Mouse (Mus musculus) ES-E14 (cell line): ENCODE data around the gene Zfp105. TPM values are rescaled to one million over a fixed set of nuclear protein-coding genes. Genes with fewer than 3 reads are reported as not detected.

Source experiments
- DNase-seq: peaks from one replicate; pipeline ENCODE4 v3.0.0-alpha.2; 2013; ENCODE audit warnings: low read depth, low spot score
- H3K27ac ChIP-seq: 2 replicates; pipeline ENCODE4 v1.5.1; 2012; ENCODE audit warnings: low read depth, mild to moderate bottlenecking, low read length, moderate library complexity, mixed read lengths; ENCODE audit not compliant: poor library complexity, insufficient read depth, severe bottlenecking
- H3K36me3 ChIP-seq: 2 replicates; pipeline ENCODE4 v1.6.1; 2012; ENCODE audit warnings: mild to moderate bottlenecking, low read length, moderate library complexity, mixed read lengths; ENCODE audit not compliant: control insufficient read depth, poor library complexity, insufficient read depth, severe bottlenecking
- H3K4me1 ChIP-seq, 2 experiments: fragments of 150-350 bp in 1 of 2; sonication (generic) in 1 of 2; 2 replicates each; pipeline ENCODE4 v1.6.1; 2012; ENCODE audit warnings: low read length in 2 of 2, mild to moderate bottlenecking in 1 of 2, mixed read lengths in 1 of 2; ENCODE audit not compliant: control insufficient read depth in 2 of 2, insufficient read depth in 2 of 2, poor library complexity in 1 of 2
- H3K4me3 ChIP-seq, 2 experiments: fragments of 150-350 bp in 1 of 2; sonication (generic) in 1 of 2; 2 replicates each; pipeline ENCODE4 v1.5.1; 2012; ENCODE audit warnings: low read length in 2 of 2, low read depth in 1 of 2, mild to moderate bottlenecking in 1 of 2, mixed read lengths in 1 of 2; ENCODE audit not compliant: insufficient read depth in 1 of 2, poor library complexity in 1 of 2, severe bottlenecking in 1 of 2
- H3K9ac ChIP-seq: 2 replicates; pipeline ENCODE4 v1.6.1; 2012; ENCODE audit warnings: low read depth, mild to moderate bottlenecking, low read length, mixed read lengths; ENCODE audit not compliant: poor library complexity, insufficient read depth, severe bottlenecking
- H3K9me3 ChIP-seq: fragments of 150-350 bp; sonication (generic); 2 replicates; pipeline ENCODE4 v1.6.1; 2012; ENCODE audit warnings: low read depth, mild to moderate bottlenecking, low read length; ENCODE audit not compliant: control insufficient read depth, insufficient read depth
- CHD2 ChIP-seq: IDR thresholded peaks from 2 replicates; pipeline ENCODE4 v1.6.1; 2014; ENCODE audit warnings: mild to moderate bottlenecking, low read depth, low read length, inconsistent platforms
- HCFC1 ChIP-seq: IDR thresholded peaks from 2 replicates; pipeline ENCODE4 v1.6.1; 2012; ENCODE audit warnings: low read length, inconsistent platforms, borderline replicate concordance; ENCODE audit not compliant: insufficient read depth
- MAFK ChIP-seq: IDR thresholded peaks from 2 replicates; pipeline ENCODE4 v1.6.1; 2014; ENCODE audit warnings: mild to moderate bottlenecking, low read depth, low read length, inconsistent platforms; ENCODE audit not compliant: insufficient read depth
- ZC3H11A ChIP-seq: IDR thresholded peaks from 2 replicates; pipeline ENCODE4 v1.6.1; 2012; ENCODE audit warnings: low read depth, mild to moderate bottlenecking, inconsistent platforms, low read length, borderline replicate concordance
- ZNF384 ChIP-seq: IDR thresholded peaks from 2 replicates; pipeline ENCODE4 v1.6.1; 2012; ENCODE audit warnings: low read depth, low read length, inconsistent platforms
- in situ Hi-C, 2 experiments: fragments of 600-800 bp; cut with MboI; formaldehyde crosslinking; loops; one replicate each; pipeline ENCODE4 v1.15.1; 2025; ENCODE audit warnings: low sequenced_read_pairs in 2 of 2, inconsistent platforms in 1 of 2; ENCODE audit not compliant: unreplicated experiment in 2 of 2
- total RNA-seq: library from RNA; depleted of rRNA; stranded (reverse); fragments of 300-350 nt; gene quantifications from 2 replicates; pipeline ENCODE4 v1.2.3, GENCODE M21; 2012; rRNA removed

The Zfp105 gene
- total RNA-seq = 13.5 and 16.8 TPM in 2 replicates

DNA sequence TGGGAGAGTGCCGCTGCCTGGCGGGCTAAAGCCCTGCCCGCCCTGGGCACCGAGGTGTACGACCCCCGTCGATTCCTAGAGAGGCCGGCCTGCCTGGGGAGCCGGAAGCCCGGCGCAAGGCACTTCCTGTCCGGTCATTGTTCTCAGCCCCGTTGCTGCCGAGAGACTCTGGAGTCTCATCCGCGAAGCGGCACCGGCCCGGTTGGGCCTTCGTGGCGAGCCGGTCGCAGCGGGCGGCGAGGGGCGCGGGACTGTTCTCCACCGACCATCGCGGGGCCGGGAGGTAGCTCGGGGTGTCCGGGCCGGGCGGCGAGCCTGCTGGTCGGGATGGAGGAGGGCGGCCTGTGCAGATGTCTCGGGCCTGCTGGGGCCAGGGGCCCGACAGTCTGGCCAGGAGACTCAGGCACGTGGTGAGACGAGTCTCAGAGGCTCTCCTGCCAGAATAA, at the start of gene Zfp105:
TSS of gene Zfp105 (plus strand) at position 137 of the 446 bp plus-strand sequence.
- Histone ChIP-seq H3K4me1 (no peaks in the 10 kb centered on the region), H3K36me3 (peaks cover 19% of the 10 kb centered on the region), H3K27ac (peak within 1 kb of the TSS; percentile 49; the same call in 1 of the 2 replicates), H3K4me3 (peak within 1 kb of the TSS; percentile 72 to 100), H3K9me3 (no peaks in the 10 kb centered on the region), H3K9ac (peak within 1 kb of the TSS; percentile 100)
- TF ChIP-seq HCFC1 (peak; percentile 66; the same call in 1 of the 2 replicates), CHD2 (no peak), ZNF384 (no peak)
- DNase-seq = peak; percentile 54
- in situ Hi-C loops = no loop called here

DNA sequence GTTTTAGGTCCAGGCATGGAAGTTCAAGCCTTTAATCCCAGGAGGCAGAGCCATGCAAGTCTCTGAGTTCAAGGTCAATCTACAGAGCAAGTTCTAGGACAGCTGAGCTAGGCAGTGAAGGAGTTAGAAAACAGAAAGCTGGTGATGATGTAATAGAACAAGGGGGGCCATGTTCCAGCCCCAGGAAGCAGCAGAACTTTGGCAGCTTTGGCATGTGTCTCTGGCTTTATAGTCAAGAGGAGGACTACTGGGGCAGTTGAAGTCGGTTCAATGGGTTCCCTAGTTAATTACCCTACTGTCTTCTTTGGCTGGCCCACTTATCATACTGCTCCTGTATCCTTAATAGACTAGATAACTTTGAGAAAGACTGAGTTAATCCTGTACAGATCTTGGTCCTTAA, 48.2 kb upstream of the Zfp105 start:
- no peak overlapping the region for H3K27ac ChIP-seq
- TF ChIP-seq ZNF384 = no peak
- TF ChIP-seq HCFC1 = no peak
- TF ChIP-seq CHD2 = no peak
- TF ChIP-seq MAFK = no peak
- no peak for TF ChIP-seq ZC3H11A
- no peak overlapping the region for H3K9ac ChIP-seq
- no peak overlapping the region for H3K4me3 ChIP-seq
- DNase-seq = no peak
- H3K36me3 ChIP-seq = no peaks in the 10 kb centered on the region
- H3K4me1 ChIP-seq = no peaks in the 10 kb centered on the region
- H3K9me3 ChIP-seq = no peaks in the 10 kb centered on the region
- in situ Hi-C loops = no loop called here

GRCm38 (mm10) chr9:122875145-122875544, 47.7 kb upstream of the Zfp105 start:
- in situ Hi-C loops = no loop called here
- no peak overlapping the region for H3K4me3 ChIP-seq
- H3K36me3 ChIP-seq = no peaks in the 10 kb centered on the region
- H3K4me1 ChIP-seq = no peaks in the 10 kb centered on the region
- H3K27ac ChIP-seq = no peak overlapping the region
- TF ChIP-seq ZNF384 (no peak), MAFK (no peak), ZC3H11A (no peak), HCFC1 (no peak), CHD2 (no peak)
- H3K9ac ChIP-seq = no peak overlapping the region
- no peak for DNase-seq
- H3K9me3 ChIP-seq = no peaks in the 10 kb centered on the region

DNA sequence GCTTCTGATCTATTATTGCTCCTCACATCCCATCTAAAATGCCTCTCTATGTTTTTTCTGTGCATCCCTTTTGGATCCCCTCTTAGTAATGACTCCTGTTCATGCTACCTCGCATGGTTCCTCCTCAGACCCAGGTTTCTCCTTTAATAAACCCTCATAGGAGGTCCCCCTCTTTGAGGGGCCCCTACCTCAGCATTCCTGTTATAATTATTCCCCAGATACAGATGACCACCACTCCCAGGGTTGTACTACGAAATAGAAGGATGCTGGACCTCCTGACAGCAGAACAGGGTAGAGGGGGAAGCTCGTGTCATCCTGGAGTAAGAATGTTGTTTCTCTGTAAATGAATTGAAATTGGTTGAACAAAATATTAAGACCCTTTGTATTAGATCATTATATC, 37.5 kb upstream of the Zfp105 start, which contains the start of gene Zkscan7:
TSS of gene Zkscan7 (plus strand) at position 301 of the 400 bp plus-strand sequence.
- Histone ChIP-seq H3K4me3 (peak within 1 kb of the TSS in 1 of 2 experiments; percentile 84; a peak in 3 of 4 replicates), H3K4me1 (peaks cover 0 to 1% of the 10 kb centered on the region in 2 experiments; a peak in 1 of 4 replicates), H3K9me3 (no peaks in the 10 kb centered on the region), H3K36me3 (no peaks in the 10 kb centered on the region), H3K27ac (no peak within 1 kb of the TSS), H3K9ac (no peak within 1 kb of the TSS)
- DNase-seq = no peak
- TF ChIP-seq CHD2 = no peak
- no peak for TF ChIP-seq ZC3H11A
- no peak for TF ChIP-seq HCFC1
- TF ChIP-seq MAFK = no peak
- TF ChIP-seq ZNF384 = no peak
- in situ Hi-C loops = no loop called here
